Mouse (Mus musculus) C2C12 (cell line): ENCODE measurements around the gene Snx33. TPM values are rescaled to one million over a fixed set of nuclear protein-coding genes. Genes with fewer than 3 reads are reported as not detected.

Experiments
- H3K27me3 ChIP-seq: one replicate; pipeline ENCODE4 v1.6.1; 2011; ENCODE audit not compliant: control insufficient read depth, insufficient read depth, insufficient read length
- H3K36me3 ChIP-seq: one replicate; pipeline ENCODE4 v1.6.1; 2011; ENCODE audit not compliant: control insufficient read depth, insufficient read depth
- H3K4me3 ChIP-seq: one replicate; pipeline ENCODE4 v1.5.1; 2011; ENCODE audit warnings: mild to moderate bottlenecking, control low read depth; ENCODE audit not compliant: poor library complexity, insufficient read depth, severe bottlenecking
- H3K79me2 ChIP-seq: one replicate; pipeline ENCODE4 v1.6.1; 2011; ENCODE audit not compliant: control insufficient read depth, insufficient read depth
- H3K79me3 ChIP-seq: one replicate; pipeline ENCODE4 v1.6.1; 2011; ENCODE audit warnings: low read depth, control low read depth
- H3ac ChIP-seq: one replicate; pipeline ENCODE3; 2011; ENCODE audit warnings: low read depth; ENCODE audit not compliant: control insufficient read depth, insufficient read length
- CEBPB ChIP-seq: IDR thresholded peaks from one replicate; pipeline ENCODE4 v1.6.1; 2011; ENCODE audit warnings: low read depth, mild to moderate bottlenecking, control low read depth, moderate library complexity
- CTCF ChIP-seq: IDR thresholded peaks from one replicate; pipeline ENCODE4 v1.5.1; 2011; ENCODE audit not compliant: control insufficient read depth, insufficient read depth, insufficient read length
- FOSL1 ChIP-seq: IDR thresholded peaks from one replicate; pipeline ENCODE4 v1.8.0; 2011; ENCODE audit warnings: mild to moderate bottlenecking, low read length; ENCODE audit not compliant: poor library complexity, insufficient read depth, severe bottlenecking
- MAX ChIP-seq: IDR thresholded peaks from one replicate; pipeline ENCODE4 v1.6.1; 2011; ENCODE audit warnings: mild to moderate bottlenecking, control low read depth
- MYOD1 ChIP-seq: IDR thresholded peaks from one replicate; pipeline ENCODE4 v1.6.1; 2011; ENCODE audit warnings: low read depth; ENCODE audit not compliant: control insufficient read depth, insufficient read length
- MYOG ChIP-seq: IDR thresholded peaks from one replicate; pipeline ENCODE4 v1.6.1; 2011; ENCODE audit not compliant: control insufficient read depth, insufficient read length; ENCODE audit errors: extremely low read depth
- USF1 ChIP-seq: IDR thresholded peaks from one replicate; pipeline ENCODE4 v1.6.1; 2011; ENCODE audit warnings: low read depth, mild to moderate bottlenecking, control low read depth, moderate library complexity
- polyA plus RNA-seq: library from polyadenylated mRNA; unstranded; fragments of >200 nt; fragmentation: generic; extraction: Trizol; gene quantifications from one replicate; pipeline ENCODE4 v1.2.1, GENCODE M21; 2012; ENCODE audit warnings: missing spikeins

Gene Snx33
- polyA plus RNA-seq, 1 experiment, result 5.7 TPM

DNA sequence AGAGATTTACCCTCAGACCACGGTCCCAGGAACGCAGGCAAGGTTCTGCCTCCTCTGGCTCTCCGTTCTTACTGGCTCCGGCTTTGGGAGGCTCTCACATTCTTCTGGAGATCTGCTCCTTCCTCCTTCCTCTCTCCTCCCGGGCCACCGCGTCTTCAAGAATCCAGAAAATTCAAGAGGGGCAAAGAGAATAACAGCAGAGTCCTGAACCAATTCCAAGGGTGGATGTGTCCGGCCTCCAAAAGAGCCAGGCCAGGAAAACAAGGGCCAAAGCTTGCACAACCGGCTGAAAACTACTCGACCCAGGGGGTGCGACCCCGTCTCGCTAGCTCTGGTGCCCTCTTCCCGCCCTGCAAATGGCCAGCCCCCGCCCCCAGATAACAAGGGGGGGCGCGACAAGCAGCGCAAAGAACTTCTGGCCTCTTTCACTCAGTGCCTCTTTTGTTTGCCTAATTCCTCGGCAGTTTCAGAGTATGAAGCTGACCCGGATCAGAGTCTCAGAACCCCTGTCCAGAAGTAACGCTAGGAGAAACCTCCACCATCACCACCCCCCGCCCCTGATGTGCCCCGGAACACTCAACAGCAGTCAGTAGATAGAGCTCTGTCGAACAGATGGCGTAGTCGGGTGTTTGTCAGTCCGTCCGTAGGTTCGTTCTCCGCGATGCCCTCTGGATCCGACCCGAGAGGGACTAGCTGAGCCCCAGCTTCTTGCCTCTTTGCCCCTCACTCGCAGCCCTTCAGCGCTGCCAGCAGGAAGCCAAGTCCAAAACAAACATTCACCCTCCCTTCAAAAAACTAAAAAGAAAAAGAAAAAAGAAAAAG, 769 bp downstream of the Snx33 start:
- H3K4me3 ChIP-seq, result peak overlapping the region; percentile 49
- H3K79me3 ChIP-seq, result peaks cover under 1% of the 10 kb centered on the region
- peaks cover 4% of the 10 kb centered on the region for H3K36me3 ChIP-seq
- H3ac ChIP-seq, result peak overlapping the region; percentile 65
- H3K79me2 ChIP-seq, result peaks cover 48% of the 10 kb centered on the region
- H3K27me3 ChIP-seq, result no peaks in the 10 kb centered on the region
- no peak for TF ChIP-seq MYOG
- TF ChIP-seq CEBPB, result no peak
- no peak for TF ChIP-seq FOSL1
- TF ChIP-seq MAX, result no peak
- no peak for TF ChIP-seq MYOD1
- TF ChIP-seq CTCF, result no peak

DNA sequence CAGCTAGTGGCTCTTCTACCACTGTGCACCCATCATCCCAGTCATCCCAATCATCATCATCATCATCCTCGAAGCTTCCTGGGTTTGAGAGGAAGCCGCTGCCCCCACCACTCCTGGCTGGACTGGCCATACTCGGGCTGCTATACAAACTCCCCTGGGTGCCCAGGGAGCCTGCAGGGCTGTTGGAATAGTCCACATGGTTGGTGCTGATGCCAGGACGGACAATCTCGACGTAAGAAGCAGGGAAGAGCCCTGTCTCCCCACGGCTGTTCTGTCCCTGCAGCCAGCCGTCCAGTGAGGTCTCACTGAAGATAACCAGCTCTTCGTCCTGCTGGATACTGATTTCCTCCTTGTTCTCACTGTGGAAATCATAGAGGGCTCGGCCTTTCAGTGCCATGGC, 1.8 kb downstream of the Snx33 start:
- peaks cover 12% of the 10 kb centered on the region for H3K36me3 ChIP-seq
- no peak overlapping the region for H3ac ChIP-seq
- no peaks in the 10 kb centered on the region for H3K27me3 ChIP-seq
- TF ChIP-seq CTCF (no peak), MYOD1 (no peak), FOSL1 (no peak)
- H3K79me2 ChIP-seq, result peaks cover 48% of the 10 kb centered on the region
- H3K4me3 ChIP-seq, result no peak overlapping the region
- H3K79me3 ChIP-seq, result peaks cover 3% of the 10 kb centered on the region

DNA sequence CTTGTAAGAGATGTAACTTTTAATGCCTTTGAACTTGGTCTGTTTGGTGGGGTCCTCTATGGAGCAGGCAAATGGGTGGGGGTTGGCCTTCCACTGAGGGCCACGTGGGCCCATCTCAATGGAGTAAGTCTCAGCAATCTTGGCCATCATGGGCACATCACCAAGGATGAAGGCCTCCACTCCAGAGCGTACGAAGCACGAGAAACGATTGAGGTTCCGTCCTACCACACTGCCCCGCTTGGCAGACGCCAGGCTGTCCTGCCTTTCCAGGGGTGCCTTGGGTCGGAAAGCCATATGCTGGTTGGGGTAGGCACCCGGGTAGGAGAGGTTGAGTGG, 2.2 kb downstream of the Snx33 start:
- Histone ChIP-seq H3K79me2 (peaks cover 48% of the 10 kb centered on the region), H3K36me3 (peaks cover 15% of the 10 kb centered on the region), H3K79me3 (peaks cover 3% of the 10 kb centered on the region), H3K4me3 (no peak overlapping the region), H3ac (no peak overlapping the region), H3K27me3 (no peaks in the 10 kb centered on the region)
- no peak for TF ChIP-seq CTCF
- TF ChIP-seq MAX, result no peak

GRCm38 (mm10) chr9:56925291-56926024, 2.7 kb downstream of the Snx33 start:
- H3K4me3 ChIP-seq, result no peak overlapping the region
- H3K27me3 ChIP-seq, result no peaks in the 10 kb centered on the region
- peaks cover 20% of the 10 kb centered on the region for H3K36me3 ChIP-seq
- H3K79me2 ChIP-seq, result peaks cover 48% of the 10 kb centered on the region
- TF ChIP-seq USF1, result no peak
- no peak for TF ChIP-seq CEBPB
- TF ChIP-seq MAX, result no peak
- TF ChIP-seq FOSL1, result no peak
- TF ChIP-seq MYOD1, result no peak
- no peak for TF ChIP-seq MYOG
- no peak for TF ChIP-seq CTCF
- no peak overlapping the region for H3ac ChIP-seq
- H3K79me3 ChIP-seq, result peaks cover 3% of the 10 kb centered on the region

DNA sequence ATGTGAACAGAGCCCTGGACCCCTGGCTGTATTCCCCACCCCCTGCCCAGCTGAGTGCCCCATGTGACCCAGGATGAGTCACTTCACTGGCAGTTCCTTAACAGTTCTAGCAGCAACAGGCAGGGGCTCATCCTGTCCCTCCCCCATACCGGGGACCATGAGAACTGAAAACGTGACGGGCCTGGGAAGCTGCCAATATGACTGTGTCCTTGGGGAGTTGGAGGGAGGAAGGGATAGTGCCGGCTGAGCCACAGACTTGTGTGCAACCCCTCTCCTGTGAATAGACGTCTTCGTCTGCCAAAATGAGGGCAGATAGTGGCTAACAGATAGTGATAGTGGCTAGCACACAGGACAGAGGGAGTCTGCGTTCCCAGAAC, 3.5 kb downstream of the Snx33 start:
- H3K79me3 ChIP-seq, result peaks cover 3% of the 10 kb centered on the region
- no peak for TF ChIP-seq CTCF
- no peak for TF ChIP-seq CEBPB
- peak; percentile 43 for TF ChIP-seq MAX
- TF ChIP-seq MYOG, result no peak
- no peak for TF ChIP-seq MYOD1
- no peak for TF ChIP-seq FOSL1
- TF ChIP-seq USF1, result peak; percentile 96
- H3K27me3 ChIP-seq, result no peaks in the 10 kb centered on the region
- no peak overlapping the region for H3ac ChIP-seq
- peaks cover 21% of the 10 kb centered on the region for H3K36me3 ChIP-seq
- H3K4me3 ChIP-seq, result no peak overlapping the region
- H3K79me2 ChIP-seq, result peaks cover 48% of the 10 kb centered on the region
